Mouse (Mus musculus): ENCODE measurements around the gene Emilin2.

Emilin2 gene

GRCm38 (mm10) chr17:71260658-71261057 lies 51.1 kb downstream of the Emilin2 start:
- no peak for DNase-seq

DNA sequence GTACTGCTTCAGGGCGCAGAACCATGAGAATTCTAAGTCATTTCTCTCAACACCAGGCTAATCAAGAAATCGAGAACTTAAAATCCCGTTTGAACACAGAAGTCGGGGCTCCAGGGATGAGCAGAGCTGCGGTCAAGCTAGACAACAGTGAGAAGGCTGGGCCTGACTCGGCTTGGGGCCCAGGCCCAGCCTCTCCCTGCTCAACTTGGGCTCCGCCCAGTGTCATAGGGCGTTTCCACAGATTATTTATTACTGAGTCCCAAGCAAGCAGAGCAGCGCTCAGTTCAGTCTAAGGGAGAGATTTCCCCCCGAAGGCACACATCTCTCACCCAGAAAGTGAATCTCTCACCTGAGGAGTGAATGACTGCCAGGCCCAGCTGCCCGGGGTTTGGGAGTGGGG lies 52.1 kb downstream of the Emilin2 start:
- no peak for DNase-seq

GRCm38 (mm10) chr17:71256806-71257536 lies 54.8 kb downstream of the Emilin2 start:
- no peak for DNase-seq

- DNase-seq = no peak
Observed at GRCm38 (mm10) chr17:71256068-71256615, 55.6 kb downstream of the Emilin2 start.

DNA sequence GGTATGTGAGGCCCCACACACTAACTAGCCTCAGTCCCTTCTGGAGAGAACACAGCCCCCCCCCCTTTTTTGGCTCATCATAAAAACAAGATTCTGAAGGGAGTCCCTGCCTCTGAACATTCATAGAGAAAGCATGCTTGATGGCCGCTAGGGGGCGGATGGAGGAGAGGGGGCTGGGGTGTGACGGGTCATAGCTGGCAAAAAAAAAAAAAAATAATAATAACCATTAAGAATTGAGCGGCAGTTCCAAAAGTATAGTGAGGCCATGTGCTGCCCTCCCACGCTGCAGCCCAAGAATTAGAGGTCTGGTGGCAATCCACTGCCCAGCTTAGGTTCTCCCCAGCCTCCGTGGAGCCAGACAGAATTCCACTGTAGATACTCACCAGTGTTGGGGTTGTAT lies 57.0 kb downstream of the Emilin2 start:
- DNase-seq = peak in 1 of 2 experiments; percentile 54

DNA sequence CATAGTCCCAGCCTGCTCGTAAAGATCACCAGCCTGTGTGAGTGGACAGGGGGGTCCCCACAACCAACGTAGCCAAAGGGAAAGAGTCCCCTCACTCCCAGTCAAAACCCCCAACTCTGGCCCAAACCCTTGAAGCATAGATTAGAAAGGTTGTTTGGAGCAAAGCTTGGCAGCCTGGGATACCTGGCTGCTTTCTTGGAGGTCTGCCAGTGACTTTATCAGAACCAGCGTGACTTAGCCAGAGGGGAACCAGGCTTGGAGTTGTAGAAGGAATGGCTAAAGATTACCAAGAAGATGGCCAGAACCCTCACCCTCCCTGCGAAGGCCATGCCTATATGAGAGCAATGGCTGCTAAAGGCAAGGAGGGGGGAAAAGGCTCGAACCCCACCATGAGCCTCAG lies 57.7 kb downstream of the Emilin2 start:
- DNase-seq = no peak

GRCm38 (mm10) chr17:71253391-71253790 lies 58.4 kb downstream of the Emilin2 start:
- DNase-seq = no peak

- DNase-seq = no peak
Observed at GRCm38 (mm10) chr17:71252101-71252500, 59.7 kb downstream of the Emilin2 start.

GRCm38 (mm10) chr17:71251601-71252001 lies 60.2 kb downstream of the Emilin2 start:
- no peak for DNase-seq

- no peak for DNase-seq
Observed at GRCm38 (mm10) chr17:71250819-71251600, 60.8 kb downstream of the Emilin2 start.

DNA sequence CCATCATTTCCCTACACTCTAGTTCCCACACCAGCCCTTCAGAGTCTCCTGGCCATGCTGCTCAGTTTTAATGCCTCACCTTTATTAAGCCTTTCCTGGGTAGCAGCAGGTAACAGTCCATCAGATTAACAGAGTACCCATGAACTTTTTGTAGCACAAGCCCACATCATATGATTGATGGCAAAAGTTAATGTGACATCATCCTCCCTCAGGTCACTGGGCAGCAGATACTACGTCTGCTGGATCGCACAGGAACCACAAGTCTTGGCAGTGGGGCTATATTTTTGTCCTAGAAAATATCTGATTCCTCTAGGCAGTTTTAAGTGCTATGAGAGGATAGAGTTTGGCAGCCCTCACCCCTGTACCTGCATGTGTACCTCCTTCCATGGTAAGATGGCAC lies 61.7 kb downstream of the Emilin2 start:
- DNase-seq = no peak

GRCm38 (mm10) chr17:71248963-71249362 lies 62.8 kb downstream of the Emilin2 start:
- no peak for DNase-seq

- DNase-seq = no peak
Observed at GRCm38 (mm10) chr17:71246022-71246421, 65.8 kb downstream of the Emilin2 start.

GRCm38 (mm10) chr17:71245133-71245532 lies 66.6 kb downstream of the Emilin2 start:
- DNase-seq = no peak

DNA sequence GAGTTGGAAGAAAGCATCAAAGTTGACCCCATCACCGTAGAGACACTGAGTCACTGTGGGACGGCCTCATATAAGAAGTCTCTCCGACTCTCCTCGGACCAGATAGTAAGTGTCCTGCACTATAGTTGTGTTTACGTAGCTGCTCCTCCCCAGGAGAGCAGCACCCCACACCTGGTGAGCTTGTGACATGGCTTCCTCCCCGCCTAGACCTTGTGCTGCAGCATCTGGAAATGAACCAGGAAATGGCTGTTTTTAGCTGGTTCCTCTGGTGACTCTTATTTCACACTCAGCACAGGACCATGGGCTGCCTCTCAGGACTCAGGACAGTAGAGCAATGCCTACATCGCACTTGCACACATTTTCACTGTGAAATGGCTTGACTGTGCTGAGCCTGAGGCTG lies 69.1 kb downstream of the Emilin2 start:
- DNase-seq = no peak

- no peak for DNase-seq
Observed at GRCm38 (mm10) chr17:71240811-71241210, 71.0 kb downstream of the Emilin2 start.

- DNase-seq = no peak
Observed at GRCm38 (mm10) chr17:71238494-71238893, 73.3 kb downstream of the Emilin2 start.

GRCm38 (mm10) chr17:71235229-71235958 lies 76.4 kb downstream of the Emilin2 start:
- no peak for DNase-seq

DNA sequence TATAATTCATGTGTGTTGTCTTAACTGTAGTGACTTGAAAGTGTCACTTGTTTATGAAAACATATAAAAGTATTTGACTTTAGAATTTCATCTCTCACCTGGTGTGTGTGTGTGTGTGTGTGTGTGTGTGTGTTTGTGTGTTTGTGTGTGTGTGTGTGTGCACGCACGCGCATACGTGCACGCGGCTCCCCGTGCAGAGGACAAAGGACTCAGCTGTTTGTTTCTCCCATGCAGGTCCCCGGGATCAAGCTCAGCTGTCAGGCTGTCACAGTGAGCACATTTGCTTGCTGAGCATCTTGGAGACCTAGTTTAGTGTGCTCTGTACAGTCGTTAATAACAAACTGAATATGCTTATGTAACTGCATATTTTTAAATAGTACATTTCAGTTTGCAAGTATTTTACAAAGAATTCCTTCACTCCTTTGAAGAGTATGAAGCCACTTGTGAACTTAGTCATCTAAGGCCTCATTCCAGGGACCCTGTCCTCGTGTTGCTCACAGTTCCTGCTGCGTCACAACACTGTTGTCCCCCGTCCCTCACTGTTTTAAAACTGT lies 77.7 kb downstream of the Emilin2 start:
- DNase-seq = no peak

- no peak for DNase-seq
Observed at GRCm38 (mm10) chr17:71233210-71233609, 78.6 kb downstream of the Emilin2 start.

GRCm38 (mm10) chr17:71231998-71232397 lies 79.8 kb downstream of the Emilin2 start:
- no peak for DNase-seq

DNA sequence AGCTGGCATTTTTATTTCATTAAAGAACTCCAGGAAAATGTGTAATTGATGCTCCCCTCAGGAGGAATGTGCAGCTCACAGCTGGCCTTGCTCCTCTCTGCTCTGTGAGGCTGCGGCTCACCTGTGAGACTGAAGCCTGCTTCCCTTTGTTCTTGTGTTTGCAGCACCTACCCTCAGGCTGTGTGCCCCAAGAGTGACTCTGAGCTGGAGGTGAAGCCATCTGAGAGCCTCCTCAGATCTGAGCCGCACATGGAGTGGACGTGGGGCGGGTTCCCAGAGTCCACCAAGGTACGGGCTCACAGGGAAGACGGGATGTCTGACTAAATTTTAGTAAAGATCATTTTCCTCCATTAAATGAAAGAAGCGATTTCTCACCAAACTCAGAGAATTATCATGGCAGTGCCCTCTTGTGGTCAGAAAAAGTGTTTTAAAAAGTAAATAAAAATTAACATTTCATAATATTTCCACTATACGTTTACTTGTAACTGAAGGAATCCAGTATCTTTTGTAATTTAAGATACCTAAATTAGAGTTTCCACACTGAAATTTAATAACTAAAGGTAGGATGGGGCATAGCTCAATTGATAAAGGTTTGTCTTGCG lies 81.6 kb downstream of the Emilin2 start:
- no peak for DNase-seq

GRCm38 (mm10) chr17:71228651-71229050 lies 83.1 kb downstream of the Emilin2 start:
- DNase-seq = no peak
